In the genomic region with DNA sequence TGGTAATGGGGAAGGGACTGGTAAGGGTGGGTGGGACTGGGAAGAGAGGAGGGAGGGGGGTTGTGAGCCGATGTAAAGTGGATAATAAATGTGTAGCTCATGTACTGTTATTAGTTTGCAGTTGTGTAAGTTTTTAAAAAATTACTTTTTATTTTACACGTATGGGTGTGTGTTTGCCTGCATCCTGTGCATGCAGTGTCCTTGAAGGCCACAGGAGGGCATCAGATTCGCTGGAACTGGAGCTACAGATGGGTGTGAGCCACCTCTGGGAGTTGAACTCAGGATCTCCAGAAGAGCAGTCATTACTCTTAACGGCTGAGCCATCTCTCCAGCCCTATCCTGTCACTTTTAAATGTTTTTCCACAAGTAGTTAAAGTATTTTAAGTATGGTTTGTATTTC, we compare ENCODE assay signal across 10 mouse cellular contexts. TPM values are rescaled to one million over a fixed set of nuclear protein-coding genes. Genes with fewer than 3 reads are reported as not detected.
DNase-seq lines count a peak whose midpoint lies in the region; ATAC-seq lines count a peak whose summit lies in the region.
"Had no signal": no experiment of that assay in that cellular context is flagged by ENCODE, and none has a peak within 500 bp of the region (broad histone marks: within the 10 kb centered on the region; RNA-seq: fewer than 3 reads in every experiment).

No protein-coding gene starts in this region.

- H3K4me3 ChIP-seq in neural tube, embryonic 13.5 days, result no peak overlapping the region

- H3K9ac ChIP-seq in neural tube, embryonic 13.5 days, result no peak overlapping the region

- peak; percentile 12 for DNase-seq in gastrocnemius, postnatal 14 days
- DNase-seq in gastrocnemius, adult 8-10 months (ENCODE audit: low spot score in 2 of 2), result no peak
- DNase-seq in neural tube, embryonic 10.5 days (ENCODE audit: extremely low spot score, low spot score), result no peak
- DNase-seq in spleen, postnatal 36 days (ENCODE audit: low spot score in 2 of 2), result peak; percentile 14 to 21
- DNase-seq in frontal cortex, postnatal 25 days (ENCODE audit: low spot score in 2 of 2), result no peak

- H3K9me3 ChIP-seq in neural tube, embryonic 13.5 days, result no peaks in the 10 kb centered on the region

- H3K27me3 ChIP-seq in neural tube, embryonic 13.5 days, result no peaks in the 10 kb centered on the region

- no peak for ATAC-seq in neural tube, embryonic 13.5 days (ENCODE audit: low read depth)
- peak; percentile 54 for ATAC-seq in erythroblast, adult 5-6 weeks (replicated peaks; ENCODE audit: low FRiP score, poor library complexity, severe bottlenecking)
- no peak for ATAC-seq in activated CD4-positive, CD25-positive, alpha-beta regulatory T cell, adult 4 months

- peaks cover 6% of the 10 kb centered on the region; the same call in 1 of the 2 replicates for H3K36me3 ChIP-seq in neural tube, embryonic 13.5 days

- H3K4me2 ChIP-seq in neural tube, embryonic 13.5 days, result peak overlapping the region; percentile 79; the same call in 1 of the 2 replicates

- no peak overlapping the region for H3K27ac ChIP-seq in neural tube, embryonic 13.5 days (replicated peaks)

- intact Hi-C loops in gastrocnemius, postnatal 14 days (cut with DNase I; ENCODE audit: low total_unique reads), result no loop called here

- H3K4me1 ChIP-seq in neural tube, embryonic 13.5 days (replicated peaks), result peaks cover 33% of the 10 kb centered on the region

- 78% methylated on average over 4 of the region's 4 CpGs for WGBS in neural tube, embryonic 13.5 days

RNA-seq across cellular contexts. Expression of gene Selenoi, which starts 1.5 kb away (rescaled TPM):
- total RNA-seq in gastrocnemius, postnatal 14 days (2021), result 10 to 100 TPM in 1 of 2 experiments, 1 to 10 TPM in 1; 9.0 to 11.2 TPM
- total RNA-seq in gastrocnemius, adult 8-10 months (2022), result 10 to 100 TPM in 1 of 4 experiments, 1 to 10 TPM in 3; 7.4 to 10.8 (median 8.6) TPM
- polyA plus RNA-seq in neural tube, embryonic 13.5 days (2015; fragmentation: Nextera tagmentation; extraction: Ambion mirVana), result 23.8 and 27.0 TPM in 2 replicates
- 5.2 and 9.6 TPM in 2 replicates for total RNA-seq in erythroblast, adult 5-6 weeks (2015; ENCODE audit: low replicate concordance)
- total RNA-seq in erythroblast, adult 5-6 weeks (2017; ENCODE audit: low replicate concordance), result 8.0 and 13.8 TPM in 2 replicates
- 10 to 100 TPM; 21.9 to 23.3 TPM for polyA plus RNA-seq in activated CD4-positive, CD25-positive, alpha-beta regulatory T cell, adult 4 months (2017; shearing (Covaris generic))

RNA-seq across cellular contexts. Expression of gene Adgrf3, which starts 25.4 kb away (rescaled TPM):
- not detected for total RNA-seq in gastrocnemius, postnatal 14 days (2021)
- total RNA-seq in gastrocnemius, adult 8-10 months (2022), result not detected
- polyA plus RNA-seq in neural tube, embryonic 13.5 days (2015; fragmentation: Nextera tagmentation; extraction: Ambion mirVana), result not detected in 2 replicates
- not detected in 2 replicates for total RNA-seq in erythroblast, adult 5-6 weeks (2015; ENCODE audit: low replicate concordance)
- not detected in 2 replicates for total RNA-seq in erythroblast, adult 5-6 weeks (2017; ENCODE audit: low replicate concordance)
- polyA plus RNA-seq in activated CD4-positive, CD25-positive, alpha-beta regulatory T cell, adult 4 months (2017; shearing (Covaris generic)), result not detected
- total RNA-seq: left cerebral cortex, postnatal 10 days had no signal
- polyA plus RNA-seq: neural tube, embryonic 14.5 days had no signal

RNA-seq across cellular contexts. Expression of gene Drc1, which starts 50.3 kb away (rescaled TPM):
- total RNA-seq in gastrocnemius, postnatal 14 days (2021), result under 1 TPM in 1 of 2 experiments, not detected in 1; 0.29 TPM
- not detected for total RNA-seq in gastrocnemius, adult 8-10 months (2022)
- polyA plus RNA-seq in neural tube, embryonic 13.5 days (2015; fragmentation: Nextera tagmentation; extraction: Ambion mirVana), result 2.6 and 2.7 TPM in 2 replicates
- not detected in 2 replicates for total RNA-seq in erythroblast, adult 5-6 weeks (2015; ENCODE audit: low replicate concordance)
- total RNA-seq in erythroblast, adult 5-6 weeks (2017; ENCODE audit: low replicate concordance), result not detected in 2 replicates
- polyA plus RNA-seq in activated CD4-positive, CD25-positive, alpha-beta regulatory T cell, adult 4 months (2017; shearing (Covaris generic)), result 10 to 100 TPM in 1 of 2 experiments, 1 to 10 TPM in 1; 8.1 to 13.2 TPM

Comparison
In these comparisons a context has a peak if more than half of its experiments do, and no peak if none do; other contexts are left out.
1. DNase-seq: peak in gastrocnemius, postnatal 14 days (single experiment) and spleen, postnatal 36 days (2 of 2); none in gastrocnemius, adult 8-10 months (0 of 2), neural tube, embryonic 10.5 days (single experiment) and frontal cortex, postnatal 25 days (0 of 2).